Mouse (Mus musculus) olfactory bulb, adult 2 months (tissue): ENCODE data around the gene Agbl5. TPM values are rescaled to one million over a fixed set of nuclear protein-coding genes. Genes with fewer than 3 reads are reported as not detected.
A peak's percentile ranks its signal among the peaks of the same experiment; 100 is the strongest.

Source experiments
- H3K27ac ChIP-seq: fragments of 200-500 bp; 2 replicates; pipeline ENCODE4 v1.5.1; 2012; ENCODE audit warnings: low read depth, low read length; ENCODE audit not compliant: insufficient read depth
- H3K4me1 ChIP-seq: fragments of 200-500 bp; 2 replicates; pipeline ENCODE4 v1.6.1; 2012; ENCODE audit warnings: low read length; ENCODE audit not compliant: control insufficient read depth, insufficient read depth
- H3K4me3 ChIP-seq: fragments of 200-500 bp; 2 replicates; pipeline ENCODE4 v1.5.1; 2012; ENCODE audit warnings: mild to moderate bottlenecking, low read depth, low read length, moderate library complexity; ENCODE audit not compliant: insufficient read depth
- CTCF ChIP-seq: fragments of 200-500 bp; IDR thresholded peaks from 2 replicates; pipeline ENCODE4 v1.5.1; 2012; ENCODE audit warnings: low read depth, mild to moderate bottlenecking, low read length, moderate library complexity; ENCODE audit not compliant: insufficient read depth
- POLR2A ChIP-seq: fragments of 200-500 bp; IDR thresholded peaks from 2 replicates; pipeline ENCODE4 v1.6.1; 2012; ENCODE audit warnings: mild to moderate bottlenecking, low read depth, low read length, moderate library complexity; ENCODE audit not compliant: insufficient read depth
- WGBS: fragments of 180-500 bp; shearing (Covaris S2); methylation state at CpG from one replicate; pipeline ENCODE4 v1.1.7; 2018; 5-methylcytosine and 5-hydroxymethylcytosine counted together
- polyA plus RNA-seq: library from polyadenylated mRNA; stranded (reverse); fragments of >200 nt; gene quantifications from 2 replicates; pipeline ENCODE4 v1.2.4, GENCODE M21; 2012; ENCODE audit warnings: low replicate concordance; ENCODE audit not compliant: missing spikeins, insufficient read depth, insufficient read length

Agbl5 gene
- polyA plus RNA-seq, 1 experiment = not detected

- Histone ChIP-seq H3K4me1 (peaks cover 22% of the 10 kb centered on the region), H3K4me3 (no peak overlapping the region), H3K27ac (0 out of 2 replicates have a peak overlapping the region, but pooled peaks have one; percentile 9)
- 2% methylated on average over 7 of the region's 7 CpGs for WGBS
- TF ChIP-seq CTCF = no peak
- no peak for TF ChIP-seq POLR2A
Observed at GRCm38 (mm10) chr5:30915974-30916433, 27.5 kb downstream of the Agbl5 start.

DNA sequence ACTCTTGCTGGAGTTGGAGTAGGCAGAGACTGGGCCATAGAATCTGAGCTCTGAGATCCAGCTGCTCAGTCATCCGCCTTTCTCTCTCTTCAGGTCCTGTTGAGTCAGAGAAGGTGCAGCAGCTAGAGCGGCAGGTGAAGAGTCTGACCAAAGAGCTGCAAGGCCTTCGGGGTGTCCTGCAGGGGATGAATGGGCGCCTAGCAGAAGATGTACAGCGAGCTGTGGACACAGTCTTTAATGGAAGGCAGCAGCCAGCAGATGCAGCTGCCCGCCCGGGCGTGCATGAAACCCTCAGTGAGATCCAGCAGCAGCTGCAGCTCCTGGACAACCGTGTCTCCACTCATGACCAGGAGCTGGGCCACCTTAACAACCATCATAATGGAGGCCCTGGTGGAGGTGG, 28.3 kb downstream of the Agbl5 start:
- no peak overlapping the region for H3K27ac ChIP-seq
- TF ChIP-seq POLR2A (no peak), CTCF (no peak)
- H3K4me1 ChIP-seq = peaks cover 26% of the 10 kb centered on the region
- no peak overlapping the region for H3K4me3 ChIP-seq
- WGBS = 93% methylated on average over 9 of the region's 9 CpGs

DNA sequence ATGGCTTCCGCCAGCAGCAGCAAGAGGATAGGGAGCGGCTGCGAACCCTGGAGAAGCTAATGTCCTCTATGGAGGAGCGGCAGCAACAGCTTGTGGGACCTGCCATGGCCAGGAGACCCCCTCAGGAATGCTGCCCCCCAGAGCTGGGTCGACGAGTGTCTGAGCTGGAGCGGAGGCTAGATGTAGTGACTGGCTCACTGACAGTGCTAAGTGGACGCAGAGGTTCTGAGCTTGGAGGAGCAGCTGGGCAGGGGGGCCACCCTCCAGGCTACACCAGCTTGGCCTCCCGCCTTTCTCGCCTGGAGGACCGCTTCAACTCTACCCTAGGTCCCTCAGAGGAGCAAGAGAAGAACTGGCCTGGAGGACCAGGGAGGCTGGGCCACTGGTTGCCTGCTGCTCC, 28.9 kb downstream of the Agbl5 start:
- Histone ChIP-seq H3K27ac (no peak overlapping the region), H3K4me1 (peaks cover 27% of the 10 kb centered on the region), H3K4me3 (no peak overlapping the region)
- no peak for TF ChIP-seq CTCF
- no peak for TF ChIP-seq POLR2A
- WGBS = 95% methylated on average over 11 of the region's 11 CpGs

DNA sequence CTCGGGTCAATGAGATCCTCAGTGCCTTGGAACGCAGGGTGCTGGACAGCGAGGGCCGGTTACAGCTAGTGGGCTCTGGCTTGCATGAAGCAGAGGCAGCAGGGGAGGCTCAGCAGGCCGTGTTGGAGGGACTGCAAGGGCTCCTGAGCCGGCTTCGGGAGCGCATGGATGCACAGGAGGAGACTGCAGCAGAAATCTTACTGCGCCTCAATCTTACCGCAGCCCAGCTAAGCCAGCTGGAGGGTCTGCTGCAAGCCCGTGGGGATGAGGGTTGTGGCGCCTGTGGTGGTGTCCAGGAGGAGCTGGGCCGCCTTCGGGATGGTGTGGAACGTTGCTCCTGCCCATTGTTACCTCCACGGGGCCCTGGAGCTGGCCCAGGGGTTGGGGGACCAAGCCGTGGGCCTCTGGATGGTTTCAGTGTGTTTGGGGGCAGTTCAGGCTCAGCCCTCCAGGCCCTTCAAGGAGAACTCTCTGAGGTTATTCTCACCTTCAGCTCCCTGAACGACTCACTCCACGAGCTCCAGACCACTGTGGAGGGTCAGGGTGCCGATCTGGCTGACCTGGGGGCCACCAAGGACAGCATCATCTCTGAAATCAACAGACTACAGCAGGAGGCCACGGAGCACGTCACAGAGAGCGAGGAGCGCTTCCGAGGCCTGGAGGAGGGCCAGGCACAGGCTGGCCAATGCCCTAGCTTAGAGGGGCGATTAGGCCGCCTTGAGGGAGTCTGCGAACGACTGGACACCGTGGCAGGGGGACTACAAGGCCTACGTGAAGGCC, 29.6 kb downstream of the Agbl5 start:
- Histone ChIP-seq H3K27ac (no peak overlapping the region), H3K4me1 (peaks cover 32% of the 10 kb centered on the region), H3K4me3 (no peak overlapping the region)
- WGBS = 87% methylated on average over 31 of the region's 31 CpGs
- TF ChIP-seq POLR2A = no peak
- no peak for TF ChIP-seq CTCF

- 93% methylated on average over 8 of the region's 8 CpGs for WGBS
- no peak overlapping the region for H3K4me3 ChIP-seq
- TF ChIP-seq CTCF = no peak
- TF ChIP-seq POLR2A = no peak
- H3K27ac ChIP-seq = no peak overlapping the region
- peaks cover 27% of the 10 kb centered on the region for H3K4me1 ChIP-seq
Observed at GRCm38 (mm10) chr5:30918691-30919090, 30.2 kb downstream of the Agbl5 start.

- 60% methylated on average over 11 of the region's 11 CpGs for WGBS
- peaks cover 27% of the 10 kb centered on the region for H3K4me1 ChIP-seq
- TF ChIP-seq CTCF (no peak), POLR2A (no peak)
- no peak overlapping the region for H3K4me3 ChIP-seq
- no peak overlapping the region for H3K27ac ChIP-seq
Observed at GRCm38 (mm10) chr5:30919831-30920614, 31.5 kb downstream of the Agbl5 start.

DNA sequence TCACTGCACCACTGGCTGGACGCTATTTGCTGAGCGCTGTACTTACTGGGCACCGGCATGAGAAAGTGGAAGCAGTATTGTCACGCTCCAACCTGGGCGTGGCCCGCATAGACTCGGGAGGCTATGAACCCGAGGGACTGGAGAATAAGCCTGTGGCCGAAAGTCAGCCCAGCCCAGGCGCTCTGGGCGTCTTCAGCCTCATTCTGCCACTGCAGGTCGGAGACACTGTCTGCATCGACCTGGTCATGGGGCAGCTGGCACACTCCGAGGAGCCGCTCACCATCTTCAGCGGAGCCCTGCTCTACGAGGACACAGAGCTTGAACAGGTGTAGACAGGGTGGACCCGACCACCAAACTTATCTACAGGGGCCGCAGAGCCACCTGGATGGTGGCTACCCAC, 32.1 kb downstream of the Agbl5 start:
- no peak overlapping the region for H3K27ac ChIP-seq
- WGBS = 64% methylated on average over 19 of the region's 19 CpGs
- H3K4me3 ChIP-seq = no peak overlapping the region
- H3K4me1 ChIP-seq = peaks cover 24% of the 10 kb centered on the region
- no peak for TF ChIP-seq POLR2A
- TF ChIP-seq CTCF = no peak

GRCm38 (mm10) chr5:30921256-30922033, 33.0 kb downstream of the Agbl5 start, which contains the start of gene Khk:
TSS of gene Khk (plus strand) at chr5:30921431.
- TF ChIP-seq CTCF (peak; percentile 83), POLR2A (peak; percentile 77)
- under 1% methylated on average over 39 of the region's 40 CpGs for WGBS
- H3K4me3 ChIP-seq = peak within 1 kb of the TSS; percentile 93
- H3K27ac ChIP-seq = peak within 1 kb of the TSS; percentile 87; the same call in 1 of the 2 replicates
- peaks cover 20% of the 10 kb centered on the region for H3K4me1 ChIP-seq

DNA sequence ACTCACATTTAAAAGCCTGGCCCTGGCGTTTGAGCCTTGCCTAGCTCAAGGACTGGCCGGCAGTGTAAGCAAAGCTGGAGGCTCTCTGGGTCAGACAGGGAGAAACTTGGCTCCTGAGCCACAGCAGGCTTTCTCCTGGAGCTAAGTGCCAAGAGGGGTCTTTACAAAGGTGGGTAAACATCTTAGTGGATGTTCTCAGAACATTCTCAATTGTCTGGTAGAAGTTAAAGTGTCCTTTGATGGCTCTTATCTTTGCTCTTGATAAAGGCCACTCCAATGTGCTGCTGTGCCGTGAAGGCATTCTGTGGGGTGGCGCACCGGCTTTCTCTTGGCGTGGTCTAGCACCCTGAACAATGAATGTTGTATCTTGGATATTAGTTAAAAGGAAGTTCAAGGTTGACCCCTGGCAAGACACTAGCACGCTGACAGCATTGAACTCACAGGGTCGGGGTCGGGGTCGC, 34.1 kb downstream of the Agbl5 start:
- Histone ChIP-seq H3K27ac (no peak overlapping the region), H3K4me1 (peaks cover 20% of the 10 kb centered on the region), H3K4me3 (no peak overlapping the region)
- WGBS = 81% methylated on average over 10 of the region's 10 CpGs
- TF ChIP-seq POLR2A (no peak), CTCF (no peak)
